8 mouse cellular contexts compared by ENCODE assay signal in the genomic region with DNA sequence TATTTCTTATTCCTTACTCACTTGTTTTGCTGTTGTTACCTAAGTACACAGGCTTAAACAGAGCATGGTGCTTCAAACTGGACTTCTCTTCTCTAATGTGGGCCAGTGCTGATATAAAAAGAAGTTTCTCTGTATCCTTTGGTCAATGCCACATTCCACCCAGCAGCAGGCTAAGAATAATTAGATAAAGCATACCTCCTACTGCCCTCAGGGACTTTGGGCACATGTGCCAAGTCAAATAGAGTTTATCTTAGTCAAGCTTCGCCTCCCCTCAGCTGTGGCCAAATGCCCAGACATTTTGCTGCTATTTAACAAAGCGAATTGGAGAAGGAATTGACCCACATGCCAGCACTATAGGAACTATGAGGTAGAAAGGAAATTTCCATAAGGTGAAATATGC.
A peak's percentile ranks its signal among the peaks of the same experiment; 100 is the strongest.
DNase-seq lines count a peak whose midpoint lies in the region; ATAC-seq lines count a peak whose summit lies in the region.

No protein-coding gene starts in this region.

- 0 out of 2 replicates have a peak, but pooled peaks have one; percentile 33 for ATAC-seq in hindbrain, embryonic 13.5 days (ENCODE audit: low FRiP score)
- ATAC-seq in hindbrain, embryonic 12.5 days (ENCODE audit: low FRiP score) = no peak

- no peak overlapping the region for H3K4me2 ChIP-seq in hindbrain, embryonic 13.5 days
- no peak overlapping the region for H3K4me2 ChIP-seq in hindbrain, embryonic 12.5 days (replicated peaks)

- H3K27ac ChIP-seq in hindbrain, embryonic 13.5 days = no peak overlapping the region
- H3K27ac ChIP-seq in hindbrain, embryonic 12.5 days = no peak overlapping the region

- H3K27me3 ChIP-seq in hindbrain, embryonic 13.5 days = no peaks in the 10 kb centered on the region
- no peaks in the 10 kb centered on the region for H3K27me3 ChIP-seq in hindbrain, embryonic 12.5 days

- no peak overlapping the region for H3K4me3 ChIP-seq in hindbrain, embryonic 13.5 days
- no peak overlapping the region for H3K4me3 ChIP-seq in hindbrain, embryonic 12.5 days

- DNase-seq in NIH3T3 (ENCODE audit: low read depth) = peak; percentile 2
- DNase-seq in cerebellum, postnatal 10 days = peak; percentile 50 to 69
- DNase-seq in kidney, adult 9 months = peak; percentile 35
- DNase-seq in right cerebral cortex, adult 18-20 months = no peak
- DNase-seq in adipocyte (ENCODE audit: low spot score) = no peak
- DNase-seq in adrenal gland, postnatal 25 days = no peak

- H3K36me3 ChIP-seq in hindbrain, embryonic 13.5 days = no peaks in the 10 kb centered on the region
- H3K36me3 ChIP-seq in hindbrain, embryonic 12.5 days = no peaks in the 10 kb centered on the region

- no peak overlapping the region for H3K9ac ChIP-seq in hindbrain, embryonic 13.5 days
- no peak overlapping the region for H3K9ac ChIP-seq in hindbrain, embryonic 12.5 days

- no peaks in the 10 kb centered on the region for H3K9me3 ChIP-seq in hindbrain, embryonic 13.5 days
- no peaks in the 10 kb centered on the region for H3K9me3 ChIP-seq in hindbrain, embryonic 12.5 days (replicated peaks)

- peaks cover 11% of the 10 kb centered on the region for H3K4me1 ChIP-seq in hindbrain, embryonic 13.5 days (replicated peaks)
- H3K4me1 ChIP-seq in hindbrain, embryonic 12.5 days = peaks cover 6% of the 10 kb centered on the region

- WGBS in hindbrain, embryonic 13.5 days = 53% methylated on average over 2 of the region's 2 CpGs
- WGBS in hindbrain, embryonic 12.5 days = 69% methylated on average over 2 of the region's 2 CpGs

Comparison
In these comparisons a context has a peak if more than half of its experiments do, and no peak if none do; other contexts are left out.
1. DNase-seq: peak in NIH3T3 (single experiment), cerebellum, postnatal 10 days (2 of 2) and kidney, adult 9 months (single experiment); none in right cerebral cortex, adult 18-20 months (single experiment), adipocyte (single experiment) and adrenal gland, postnatal 25 days (single experiment).